Mouse (Mus musculus): ENCODE measurements around the gene Srgn.

Srgn gene

GRCm38 (mm10) chr10:62527351-62527750 is at the start of gene Srgn:
Gene Srgn (minus strand): TSS chr10:62527451.
- no peak for DNase-seq (ENCODE audit: low read depth)

DNA sequence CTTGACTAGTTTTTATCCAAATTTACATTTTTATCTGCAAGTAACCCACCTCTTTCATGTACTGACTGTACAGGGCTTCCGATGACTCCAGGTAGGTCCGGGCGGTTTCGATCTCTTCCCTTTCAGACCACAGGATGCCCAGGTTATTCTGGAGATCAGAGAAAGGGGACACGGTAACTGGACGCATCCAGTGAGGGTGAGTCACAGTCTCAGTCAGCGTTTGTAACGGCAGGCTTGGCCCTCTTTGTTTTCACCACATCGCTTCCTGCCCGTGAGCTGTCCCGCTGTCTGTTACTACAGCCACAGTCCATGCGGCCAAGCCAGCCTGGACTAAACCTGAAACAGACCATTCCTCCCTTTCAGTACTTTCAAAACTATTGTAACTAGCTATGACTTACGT is 47.8 kb upstream of the Srgn start:
- DNase-seq (ENCODE audit: low read depth), result no peak

GRCm38 (mm10) chr10:62570126-62570871 is 43.0 kb upstream of the Srgn start:
- no peak for DNase-seq (ENCODE audit: low read depth)

GRCm38 (mm10) chr10:62568861-62569260 is 41.6 kb upstream of the Srgn start:
- no peak for DNase-seq (ENCODE audit: low read depth)

DNA sequence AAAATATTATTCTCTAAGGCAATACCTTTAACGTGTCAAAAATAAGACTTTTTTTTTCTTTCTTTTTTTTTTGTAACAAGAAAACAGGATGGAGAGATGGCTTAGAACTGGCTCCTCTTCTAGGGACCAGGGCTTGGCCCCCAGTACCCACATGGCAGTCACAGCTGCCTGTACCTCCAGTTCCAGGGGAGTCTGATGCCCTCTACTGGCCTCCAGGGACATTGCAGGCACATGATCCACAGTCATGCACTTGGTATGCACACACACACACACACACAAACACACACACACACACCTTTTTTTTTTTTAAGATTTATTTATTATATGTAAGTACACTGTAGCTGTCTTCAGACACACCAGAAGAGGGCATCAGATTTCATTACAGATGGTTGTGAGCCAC is 30.5 kb upstream of the Srgn start:
- peak; percentile 64 for DNase-seq (ENCODE audit: low read depth)

- DNase-seq (ENCODE audit: low read depth), result no peak
Observed at GRCm38 (mm10) chr10:62556558-62556901, 29.3 kb upstream of the Srgn start.

GRCm38 (mm10) chr10:62555705-62556557 is 28.7 kb upstream of the Srgn start:
- DNase-seq (ENCODE audit: low read depth), result no peak

DNA sequence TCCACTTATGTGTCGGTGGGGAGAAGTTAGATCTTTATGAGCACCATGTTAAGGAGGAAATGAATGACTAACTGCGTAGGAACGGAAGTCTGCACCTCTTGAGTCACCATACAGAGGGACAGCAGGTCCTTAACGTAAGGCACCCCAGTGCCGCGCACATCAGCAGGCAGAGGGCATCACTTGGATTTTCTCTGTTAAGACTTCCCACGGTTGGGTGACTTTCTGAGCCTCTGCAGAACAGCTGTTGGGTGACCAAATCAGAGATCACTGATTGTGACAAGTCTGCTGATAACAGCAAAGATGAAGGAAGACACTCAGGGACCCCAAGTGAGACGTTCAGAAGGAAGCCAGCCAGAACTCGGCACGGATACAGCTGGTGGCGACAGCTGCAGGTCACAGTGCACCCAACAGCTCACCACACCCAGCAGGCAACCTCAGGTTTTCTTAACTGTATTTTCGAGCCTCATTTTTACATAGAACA is 26.4 kb upstream of the Srgn start:
- peak; percentile 76 for DNase-seq (ENCODE audit: low read depth)

- no peak for DNase-seq (ENCODE audit: low read depth)
Observed at GRCm38 (mm10) chr10:62550787-62551300, 23.6 kb upstream of the Srgn start.

GRCm38 (mm10) chr10:62549523-62550166 is 22.4 kb upstream of the Srgn start:
- peak; percentile 89 for DNase-seq (ENCODE audit: low read depth)

DNA sequence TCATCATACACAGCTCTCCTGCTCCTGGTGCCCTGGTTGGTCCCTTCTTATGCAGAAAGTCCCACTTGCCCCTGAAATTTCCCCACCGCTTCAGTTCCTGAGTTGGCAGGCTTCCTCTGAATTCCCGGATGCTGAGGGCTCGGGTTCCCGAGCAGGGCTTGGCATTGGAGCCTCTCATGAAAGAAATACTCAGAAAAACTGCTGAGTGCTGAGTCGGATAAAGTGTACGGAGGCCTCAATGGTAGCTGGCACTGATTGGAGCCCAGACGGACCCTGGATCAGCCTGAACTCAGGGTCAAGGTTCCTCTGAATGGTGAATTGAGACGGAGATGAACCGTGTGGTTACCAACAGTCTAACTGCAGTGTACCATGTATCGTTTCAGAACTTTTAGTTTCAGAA is 19.2 kb upstream of the Srgn start:
- no peak for DNase-seq (ENCODE audit: low read depth)

- no peak for DNase-seq (ENCODE audit: low read depth)
Observed at GRCm38 (mm10) chr10:62545759-62546158, 18.5 kb upstream of the Srgn start.

GRCm38 (mm10) chr10:62544316-62544715 is 17.1 kb upstream of the Srgn start:
- peak; percentile 42 for DNase-seq (ENCODE audit: low read depth)

- peak; percentile 84 for DNase-seq (ENCODE audit: low read depth)
Observed at GRCm38 (mm10) chr10:62543399-62543808, 16.2 kb upstream of the Srgn start.

- peak; percentile 51 for DNase-seq (ENCODE audit: low read depth)
Observed at GRCm38 (mm10) chr10:62542928-62543327, 15.7 kb upstream of the Srgn start.

GRCm38 (mm10) chr10:62542507-62542906 is 15.3 kb upstream of the Srgn start:
- peak; percentile 21 for DNase-seq (ENCODE audit: low read depth)

DNA sequence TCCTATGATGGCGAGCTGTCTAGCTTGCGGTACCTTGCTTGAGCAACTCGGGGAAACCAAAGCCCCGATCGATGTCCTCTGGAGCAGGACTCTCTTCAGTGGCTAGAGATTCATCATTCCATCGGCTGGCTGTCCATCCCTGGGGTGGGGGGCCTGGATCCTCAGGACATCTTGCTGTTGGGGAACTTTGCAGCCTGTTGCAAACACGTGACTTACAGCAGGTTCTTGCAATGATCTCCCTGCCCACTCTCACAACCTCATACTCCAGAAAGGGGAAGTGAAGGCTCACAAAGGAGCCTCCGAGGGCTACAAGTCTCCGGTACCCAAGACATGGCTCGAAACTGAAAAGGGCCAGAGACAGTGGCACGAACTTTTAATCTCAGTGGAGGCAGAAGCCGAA is 14.2 kb upstream of the Srgn start:
- DNase-seq (ENCODE audit: low read depth), result no peak

DNA sequence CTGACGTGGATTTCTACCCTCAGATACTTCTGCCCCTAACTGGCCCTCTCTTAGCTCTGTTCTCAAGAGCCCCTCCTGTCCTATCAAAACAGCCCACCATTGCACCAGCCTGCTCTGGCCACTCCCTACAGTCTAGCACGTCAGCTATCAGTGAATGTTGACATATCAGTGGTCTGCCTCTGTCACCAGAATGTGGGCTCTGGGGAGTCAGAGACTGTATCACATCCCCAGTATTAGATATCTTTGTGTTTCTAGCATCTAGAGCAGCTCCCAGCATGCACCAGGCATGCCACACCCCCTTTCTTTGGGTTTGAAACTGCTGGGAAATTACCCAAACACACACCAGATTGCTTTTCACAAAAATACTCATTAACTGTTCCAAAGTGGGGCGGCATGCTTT is 13.5 kb upstream of the Srgn start:
- DNase-seq (ENCODE audit: low read depth), result no peak

DNA sequence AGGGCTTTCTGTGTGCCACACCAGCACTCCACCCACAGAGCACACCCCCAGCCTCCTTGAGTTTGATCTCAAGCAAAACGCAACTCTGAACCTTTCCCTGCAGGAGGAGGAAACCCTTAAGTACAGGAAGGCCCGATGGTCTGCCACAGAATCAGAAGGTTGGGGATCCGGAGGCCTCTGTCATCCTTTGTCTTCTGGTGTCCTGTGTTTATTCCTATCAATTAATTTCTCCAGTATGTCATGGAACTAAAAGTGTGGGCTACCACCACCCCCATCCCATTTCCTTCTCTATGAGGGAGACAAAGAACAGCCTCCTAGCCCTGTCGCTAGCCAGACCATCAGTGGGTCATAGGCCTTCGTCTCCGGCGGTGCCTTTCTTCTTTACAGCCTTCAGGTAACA is 7.3 kb upstream of the Srgn start:
- DNase-seq (ENCODE audit: low read depth), result no peak

- DNase-seq (ENCODE audit: low read depth), result no peak
Observed at GRCm38 (mm10) chr10:62532832-62533231, 5.6 kb upstream of the Srgn start.

- no peak for DNase-seq (ENCODE audit: low read depth)
Observed at GRCm38 (mm10) chr10:62530183-62530582, 2.9 kb upstream of the Srgn start.

GRCm38 (mm10) chr10:62522346-62522950 is 4.8 kb downstream of the Srgn start:
- DNase-seq (ENCODE audit: low read depth), result no peak

Data from naive thymus-derived CD4-positive, alpha-beta T cell, adult 2 months (primary cell).